Mouse (Mus musculus): Measurements from ENCODE around the gene Mrpl34. TPM values are rescaled to one million over a fixed set of nuclear protein-coding genes. Genes with fewer than 3 reads are reported as not detected.

The Mrpl34 gene
- polyA plus RNA-seq, 1 experiment from 2014 or later: 119 TPM

DNA sequence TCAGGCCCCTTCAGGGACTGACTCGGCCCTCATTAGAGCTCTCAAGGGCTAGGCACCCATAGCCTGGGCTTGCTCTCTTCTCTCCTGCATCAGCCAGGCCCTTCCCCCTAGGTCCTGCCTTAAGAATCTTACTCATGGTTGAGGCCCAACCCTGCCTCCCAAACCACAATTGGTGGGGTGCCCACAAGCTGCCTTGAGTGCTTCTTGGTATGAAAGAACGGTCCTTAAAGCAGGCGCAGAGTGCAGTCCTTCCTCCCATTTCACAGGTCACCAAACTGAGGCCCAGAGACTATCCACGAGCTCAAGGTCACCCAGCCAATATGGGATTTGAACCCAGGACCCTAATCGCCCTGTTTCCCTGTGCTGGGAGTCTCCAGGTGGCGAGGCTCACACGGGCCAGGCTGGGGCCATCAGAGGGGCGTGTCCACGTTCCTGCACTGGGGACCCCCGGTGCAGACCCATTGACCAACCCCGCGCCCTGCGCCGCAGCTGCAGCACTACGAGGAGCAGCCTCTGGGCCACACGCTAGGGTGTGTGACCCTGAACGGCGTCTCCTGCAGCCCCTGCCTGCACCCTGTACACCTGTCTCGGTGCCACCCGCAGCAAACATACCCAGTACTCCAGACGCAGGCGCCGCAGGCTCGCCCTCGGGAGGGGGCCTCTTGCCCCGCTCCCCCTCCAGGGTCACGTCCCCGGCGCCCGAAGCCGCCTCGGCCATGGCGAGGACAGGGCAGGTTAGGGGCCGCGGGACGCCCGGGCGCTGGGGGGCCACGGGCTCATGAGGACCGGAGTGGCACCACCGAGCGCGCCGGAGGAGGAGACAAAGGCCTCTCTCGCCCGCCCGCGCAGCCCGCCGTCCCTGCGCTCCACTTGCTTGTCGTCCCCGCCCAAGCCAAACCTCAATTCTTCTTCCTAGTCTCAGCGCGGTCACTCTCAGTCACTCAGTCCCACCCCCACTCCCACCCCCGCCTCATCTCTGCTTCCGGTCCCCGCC lies 20.7 kb downstream of the Mrpl34 start, which contains the start of gene Ano8:
Gene Ano8 (minus strand): TSS at position 822 of the 994 bp plus-strand sequence.
- H3K36me3 ChIP-seq (replicated peaks; ENCODE audit: insufficient read depth, low read length): 0 out of 2 replicates have a peak, but pooled peaks cover 3% of the 10 kb centered on the region
- H3K4me2 ChIP-seq (ENCODE audit: low read depth, low read length): peak within 1 kb of the TSS; percentile 78
- peak within 1 kb of the TSS; percentile 57 for H3K4me3 ChIP-seq (ENCODE audit: low read depth, low read length)
- TF ChIP-seq CTCF (IDR thresholded peaks at IDR 0.05; ENCODE audit: low read depth): no peak
- no peak within 1 kb of the TSS for H3K27ac ChIP-seq (ENCODE audit: low read depth)
- 6% methylated on average over 43 of the region's 58 CpGs for WGBS (ENCODE audit: insufficient replicate concordance)
- no peaks in the 10 kb centered on the region for H3K9me3 ChIP-seq (ENCODE audit: low read length)
- ATAC-seq (peak; percentile 9; the same call in 1 of the 2 replicates), DNase-seq (peak; percentile 77)
- peaks cover 22% of the 10 kb centered on the region for H3K4me1 ChIP-seq (ENCODE audit: insufficient read depth)
- H3K27me3 ChIP-seq (ENCODE audit: insufficient read depth, low read length): no peaks in the 10 kb centered on the region; the same call in 1 of the 2 replicates
- peak within 1 kb of the TSS; percentile 62 for H3K9ac ChIP-seq (replicated peaks)

DNA sequence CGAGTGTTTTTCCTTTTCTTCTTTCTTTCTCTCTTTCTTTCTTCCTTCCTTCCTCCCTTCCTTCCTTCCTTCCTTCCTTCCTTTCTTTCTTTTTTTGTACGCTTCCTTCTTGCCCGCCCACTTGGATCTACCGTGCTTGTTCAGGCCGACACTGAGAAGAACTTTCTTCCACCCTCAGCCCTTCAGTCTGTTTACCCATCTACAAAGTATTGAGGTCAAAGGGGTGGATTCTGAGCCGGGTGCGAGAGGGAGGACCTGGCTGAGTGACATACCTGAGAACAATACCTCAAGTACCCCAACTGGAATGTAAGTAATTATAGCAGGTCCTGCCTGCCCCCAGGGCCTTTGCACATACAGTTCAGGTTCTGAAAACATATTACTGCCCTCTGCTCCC lies 21.4 kb downstream of the Mrpl34 start:
- H3K9me3 ChIP-seq (ENCODE audit: low read length): no peaks in the 10 kb centered on the region
- H3K27ac ChIP-seq (ENCODE audit: low read depth): no peak overlapping the region
- H3K9ac ChIP-seq (replicated peaks): no peak overlapping the region
- no peaks in the 10 kb centered on the region for H3K27me3 ChIP-seq (ENCODE audit: insufficient read depth, low read length)
- ATAC-seq: no peak
- H3K4me2 ChIP-seq (ENCODE audit: low read depth, low read length): peak overlapping the region; percentile 78
- DNase-seq: no peak
- H3K4me3 ChIP-seq (ENCODE audit: low read depth, low read length): peak overlapping the region; percentile 57; the same call in 1 of the 2 replicates
- peaks cover 6% of the 10 kb centered on the region; the same call in 1 of the 2 replicates for H3K36me3 ChIP-seq (replicated peaks; ENCODE audit: insufficient read depth, low read length)
- TF ChIP-seq CTCF (IDR thresholded peaks at IDR 0.05; ENCODE audit: low read depth): no peak
- no peak for TF ChIP-seq EP300 (IDR thresholded peaks at IDR 0.05; ENCODE audit: low read depth)
- peaks cover 22% of the 10 kb centered on the region for H3K4me1 ChIP-seq (ENCODE audit: insufficient read depth)
- 19% methylated on average over 7 of the region's 7 CpGs for WGBS (ENCODE audit: insufficient replicate concordance)

- no peaks in the 10 kb centered on the region for H3K27me3 ChIP-seq (ENCODE audit: insufficient read depth, low read length)
- H3K27ac ChIP-seq (ENCODE audit: low read depth): peak within 1 kb of the TSS; percentile 76
- H3K4me2 ChIP-seq (ENCODE audit: low read depth, low read length): peak within 1 kb of the TSS; percentile 99
- WGBS (ENCODE audit: insufficient replicate concordance): under 1% methylated on average over 33 of the region's 33 CpGs
- TF ChIP-seq CTCF (IDR thresholded peaks at IDR 0.05; ENCODE audit: low read depth) (peak; percentile 12; the same call in 1 of the 2 replicates), EP300 (IDR thresholded peaks at IDR 0.05; ENCODE audit: low read depth) (no peak)
- H3K4me1 ChIP-seq (ENCODE audit: insufficient read depth): peaks cover 22% of the 10 kb centered on the region
- peak within 1 kb of the TSS; percentile 72 for H3K4me3 ChIP-seq (ENCODE audit: low read depth, low read length)
- peak; percentile 76 for DNase-seq
- H3K9ac ChIP-seq (replicated peaks): peak within 1 kb of the TSS; percentile 73
- H3K9me3 ChIP-seq (ENCODE audit: low read length): no peaks in the 10 kb centered on the region
- peaks cover 16% of the 10 kb centered on the region for H3K36me3 ChIP-seq (replicated peaks; ENCODE audit: insufficient read depth, low read length)
- peak; percentile 22 for ATAC-seq
Observed at GRCm38 (mm10) chr8:71487691-71488445, 23.1 kb downstream of the Mrpl34 start, which contains the start of gene Gtpbp3. Gtpbp3 (plus strand) TSS chr8:71488103.

DNA sequence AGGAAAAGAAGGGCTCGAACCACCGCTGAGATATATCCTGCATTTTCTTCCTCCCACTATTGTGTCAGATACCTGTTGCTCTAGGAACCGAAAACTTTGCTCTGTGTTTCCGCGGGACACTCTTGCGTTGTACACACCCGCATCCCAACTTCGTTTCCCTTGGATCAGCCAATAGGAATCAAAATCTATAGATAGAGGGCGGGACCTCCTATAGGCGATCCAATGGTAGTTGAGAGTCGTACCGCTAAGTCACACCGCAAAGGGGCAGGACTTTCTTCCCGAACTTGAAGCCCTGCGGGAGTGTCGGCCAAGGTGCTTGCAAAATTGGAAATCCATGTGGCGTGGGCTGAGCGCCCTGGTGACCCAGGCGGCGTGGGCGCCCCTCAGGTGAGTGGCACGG lies 23.7 kb downstream of the Mrpl34 start:
- Histone ChIP-seq H3K4me2 (ENCODE audit: low read depth, low read length) (peak overlapping the region; percentile 99), H3K27me3 (ENCODE audit: insufficient read depth, low read length) (no peaks in the 10 kb centered on the region), H3K9ac (replicated peaks) (peak overlapping the region; percentile 73), H3K27ac (ENCODE audit: low read depth) (peak overlapping the region; percentile 76), H3K4me3 (ENCODE audit: low read depth, low read length) (peak overlapping the region; percentile 72), H3K9me3 (ENCODE audit: low read length) (no peaks in the 10 kb centered on the region), H3K4me1 (ENCODE audit: insufficient read depth) (peaks cover 22% of the 10 kb centered on the region), H3K36me3 (replicated peaks; ENCODE audit: insufficient read depth, low read length) (peaks cover 21% of the 10 kb centered on the region)
- under 1% methylated on average over 21 of the region's 22 CpGs for WGBS (ENCODE audit: insufficient replicate concordance)
- peak; percentile 20; the same call in 1 of the 2 replicates for TF ChIP-seq CTCF (IDR thresholded peaks at IDR 0.05; ENCODE audit: low read depth)
- TF ChIP-seq EP300 (IDR thresholded peaks at IDR 0.05; ENCODE audit: low read depth): no peak
- ATAC-seq: peak; percentile 95
- DNase-seq: peak; percentile 91

GRCm38 (mm10) chr8:71495039-71495438 lies 30.3 kb downstream of the Mrpl34 start:
- Histone ChIP-seq H3K9ac (replicated peaks) (no peak overlapping the region), H3K4me2 (ENCODE audit: low read depth, low read length) (no peak overlapping the region), H3K4me3 (ENCODE audit: low read depth, low read length) (no peak overlapping the region), H3K4me1 (ENCODE audit: insufficient read depth) (peaks cover 4% of the 10 kb centered on the region; the same call in 1 of the 2 replicates), H3K36me3 (replicated peaks; ENCODE audit: insufficient read depth, low read length) (peaks cover 21% of the 10 kb centered on the region), H3K9me3 (ENCODE audit: low read length) (no peaks in the 10 kb centered on the region), H3K27ac (ENCODE audit: low read depth) (no peak overlapping the region), H3K27me3 (ENCODE audit: insufficient read depth, low read length) (no peaks in the 10 kb centered on the region)
- TF ChIP-seq EP300 (IDR thresholded peaks at IDR 0.05; ENCODE audit: low read depth) (no peak), CTCF (IDR thresholded peaks at IDR 0.05; ENCODE audit: low read depth) (peak; percentile 80)
- ATAC-seq (peak; percentile 63), DNase-seq (peak; percentile 86)
- 29% methylated on average over 16 of the region's 16 CpGs for WGBS (ENCODE audit: insufficient replicate concordance)

All from liver, postnatal 0 days (tissue).